In genomic region chr8:93398044-93398443, GRCm38 (mm10) we compare ENCODE assay signal across 12 mouse cellular contexts. TPM values are rescaled to one million over a fixed set of nuclear protein-coding genes. Genes with fewer than 3 reads are reported as not detected.
DNase-seq lines count a peak whose midpoint lies in the region; ATAC-seq and TF ChIP-seq lines count a peak whose summit lies in the region.
"Had no signal": no experiment of that assay in that cellular context is flagged by ENCODE, and none has a peak within 500 bp of the region (broad histone marks: within the 10 kb centered on the region; RNA-seq: fewer than 3 reads in every experiment).

No protein-coding gene starts in this region.

- no peak overlapping the region for H3K9ac ChIP-seq in intestine, postnatal 0 days (ENCODE audit: low read depth, low read length)
- no peak overlapping the region for H3K9ac ChIP-seq in intestine, embryonic 16.5 days (ENCODE audit: low read depth, low read length)
- H3K9ac ChIP-seq: liver, embryonic 13.5 days had no signal

- no peak overlapping the region for H3K4me2 ChIP-seq in intestine, postnatal 0 days (replicated peaks; ENCODE audit: low read depth)
- H3K4me2 ChIP-seq in intestine, embryonic 16.5 days (ENCODE audit: low read depth, low read length), result no peak overlapping the region
- H3K4me2 ChIP-seq: liver, embryonic 13.5 days had no signal

- TF ChIP-seq CTCF in intestine, postnatal 0 days (IDR thresholded peaks at IDR 0.05; ENCODE audit: low read depth), result peak; percentile 65

- H3K27ac ChIP-seq in intestine, postnatal 0 days (ENCODE audit: low read depth, low read length), result no peak overlapping the region
- H3K27ac ChIP-seq in intestine, embryonic 16.5 days (ENCODE audit: low read length), result no peak overlapping the region
- H3K27ac ChIP-seq: liver, embryonic 13.5 days had no signal

- H3K27me3 ChIP-seq in intestine, postnatal 0 days (replicated peaks; ENCODE audit: control insufficient read depth, insufficient read depth, low read length), result no peaks in the 10 kb centered on the region
- H3K27me3 ChIP-seq in intestine, embryonic 16.5 days (replicated peaks; ENCODE audit: control insufficient read depth, insufficient read depth, low read length), result no peaks in the 10 kb centered on the region
- H3K27me3 ChIP-seq: liver, embryonic 13.5 days had no signal

- H3K36me3 ChIP-seq in intestine, postnatal 0 days (ENCODE audit: control insufficient read depth, insufficient read depth), result no peaks in the 10 kb centered on the region
- H3K36me3 ChIP-seq in intestine, embryonic 16.5 days (ENCODE audit: control insufficient read depth, insufficient read depth, low read length), result no peaks in the 10 kb centered on the region
- H3K36me3 ChIP-seq: liver, embryonic 13.5 days had no signal

- DNase-seq in adrenal gland, postnatal 10 days, result peak; percentile 20
- no peak for DNase-seq in adrenal gland, postnatal 25 days
- peak; percentile 29 to 37 for DNase-seq in right cerebral cortex, postnatal 10 days (ENCODE audit: low spot score in 2 of 2)
- DNase-seq in right cerebral cortex, postnatal 4 days, result no peak
- peak; percentile 67 for DNase-seq in lung, postnatal 36 days
- DNase-seq: cerebellum, adult 9-11 months; liver, embryonic 13.5 days had no signal

- H3K4me1 ChIP-seq in intestine, postnatal 0 days (replicated peaks; ENCODE audit: control insufficient read depth, insufficient read depth, low read length), result no peaks in the 10 kb centered on the region
- no peaks in the 10 kb centered on the region for H3K4me1 ChIP-seq in intestine, embryonic 16.5 days (ENCODE audit: control insufficient read depth, insufficient read depth, low read length)
- H3K4me1 ChIP-seq: liver, embryonic 13.5 days had no signal

- no peak overlapping the region for H3K4me3 ChIP-seq in intestine, postnatal 0 days (ENCODE audit: low read depth, low read length)
- H3K4me3 ChIP-seq in intestine, embryonic 16.5 days (ENCODE audit: low read length), result no peak overlapping the region
- H3K4me3 ChIP-seq: liver, embryonic 13.5 days had no signal

- ATAC-seq in intestine, postnatal 0 days, result no peak
- ATAC-seq in intestine, embryonic 16.5 days, result no peak
- no peak for ATAC-seq in erythroblast, adult 5-6 weeks (replicated peaks; ENCODE audit: low FRiP score, poor library complexity, severe bottlenecking)

- WGBS in intestine, postnatal 0 days, result 25% methylated on average over 1 of the region's 1 CpGs
- 33% methylated on average over 1 of the region's 1 CpGs for WGBS in intestine, embryonic 16.5 days

- H3K9me3 ChIP-seq in intestine, postnatal 0 days (ENCODE audit: control insufficient read depth), result no peaks in the 10 kb centered on the region
- H3K9me3 ChIP-seq in intestine, embryonic 16.5 days (ENCODE audit: control insufficient read depth, low read length), result no peaks in the 10 kb centered on the region
- H3K9me3 ChIP-seq: liver, embryonic 13.5 days had no signal

RNA-seq across cellular contexts. Expression of gene Ces1h, which starts 18.5 kb away (rescaled TPM):
- total RNA-seq in adrenal gland, postnatal 10 days (2021), result not detected
- not detected in 2 replicates for total RNA-seq in adrenal gland, postnatal 25 days (2021)
- polyA plus RNA-seq in intestine, postnatal 0 days (2015; fragmentation: Nextera tagmentation; extraction: Ambion mirVana), result not detected in 2 replicates
- not detected in 2 replicates for polyA plus RNA-seq in intestine, embryonic 16.5 days (2015; fragmentation: Nextera tagmentation; extraction: Ambion mirVana)
- total RNA-seq in erythroblast, adult 5-6 weeks (2015; ENCODE audit: low replicate concordance), result not detected in 2 replicates
- total RNA-seq in erythroblast, adult 5-6 weeks (2017; ENCODE audit: low replicate concordance), result not detected in 2 replicates
- total RNA-seq: monocyte, adult 5-6 weeks had no signal
- polyA plus RNA-seq: liver, embryonic 13.5 days; spleen, adult 2 months had no signal

Comparison
In these comparisons a context has a peak if more than half of its experiments do, and no peak if none do; other contexts are left out.
1. DNase-seq: peak in adrenal gland, postnatal 10 days (single experiment), right cerebral cortex, postnatal 10 days (2 of 2) and lung, postnatal 36 days (single experiment); none in adrenal gland, postnatal 25 days (single experiment) and right cerebral cortex, postnatal 4 days (single experiment).